Mouse (Mus musculus) adrenal gland, postnatal 36 days (tissue): Measurements from ENCODE around the gene Bud31. TPM values are rescaled to one million over a fixed set of nuclear protein-coding genes. Genes with fewer than 3 reads are reported as not detected.
"Not testable (repeated sequence)": the region's sequence is repeated elsewhere in the genome, so short reads cannot be mapped to it uniquely, and the experiment has no call there.

Experiments used
- DNase-seq, 2 experiments: peaks; one replicate each; pipeline ENCODE4 v3.0.0; 2021; ENCODE audit warnings: mixed read lengths in 1 of 2
- long read RNA-seq, 2 experiments: library from polyadenylated mRNA; stranded (forward); transcript quantifications; one replicate each; pipeline ENCODE4 v2.0.0; 2021; ENCODE audit warnings: borderline sequencing depth in 2 of 2
- total RNA-seq, 2 experiments: library from RNA; stranded (reverse); gene quantifications; 2 replicates each; pipeline ENCODE4 v1.2.3; 2021

Gene Bud31
- total RNA-seq = 100 to 1,000 TPM; 113 to 117 TPM
- long read RNA-seq, experiment 1, transcript Bud31-203 (6 exons, 928 nt) = minor isoform, 11 of 76 reads
- long read RNA-seq, experiment 1, transcript Bud31-207 (6 exons, 867 nt) = major isoform, 59 of 76 reads
- long read RNA-seq, experiment 1, partial matches to known transcripts = 5 of 76 reads
- long read RNA-seq, experiment 1, other reads (novel, unspliced or antisense) = 0 of 76 reads
- long read RNA-seq, experiment 2, transcript Bud31-207 (6 exons, 867 nt) = major isoform, 37 of 43 reads
- long read RNA-seq, experiment 2, partial matches to known transcripts = 2 of 43 reads
- long read RNA-seq, experiment 2, other reads (novel, unspliced or antisense) = 0 of 43 reads

DNA sequence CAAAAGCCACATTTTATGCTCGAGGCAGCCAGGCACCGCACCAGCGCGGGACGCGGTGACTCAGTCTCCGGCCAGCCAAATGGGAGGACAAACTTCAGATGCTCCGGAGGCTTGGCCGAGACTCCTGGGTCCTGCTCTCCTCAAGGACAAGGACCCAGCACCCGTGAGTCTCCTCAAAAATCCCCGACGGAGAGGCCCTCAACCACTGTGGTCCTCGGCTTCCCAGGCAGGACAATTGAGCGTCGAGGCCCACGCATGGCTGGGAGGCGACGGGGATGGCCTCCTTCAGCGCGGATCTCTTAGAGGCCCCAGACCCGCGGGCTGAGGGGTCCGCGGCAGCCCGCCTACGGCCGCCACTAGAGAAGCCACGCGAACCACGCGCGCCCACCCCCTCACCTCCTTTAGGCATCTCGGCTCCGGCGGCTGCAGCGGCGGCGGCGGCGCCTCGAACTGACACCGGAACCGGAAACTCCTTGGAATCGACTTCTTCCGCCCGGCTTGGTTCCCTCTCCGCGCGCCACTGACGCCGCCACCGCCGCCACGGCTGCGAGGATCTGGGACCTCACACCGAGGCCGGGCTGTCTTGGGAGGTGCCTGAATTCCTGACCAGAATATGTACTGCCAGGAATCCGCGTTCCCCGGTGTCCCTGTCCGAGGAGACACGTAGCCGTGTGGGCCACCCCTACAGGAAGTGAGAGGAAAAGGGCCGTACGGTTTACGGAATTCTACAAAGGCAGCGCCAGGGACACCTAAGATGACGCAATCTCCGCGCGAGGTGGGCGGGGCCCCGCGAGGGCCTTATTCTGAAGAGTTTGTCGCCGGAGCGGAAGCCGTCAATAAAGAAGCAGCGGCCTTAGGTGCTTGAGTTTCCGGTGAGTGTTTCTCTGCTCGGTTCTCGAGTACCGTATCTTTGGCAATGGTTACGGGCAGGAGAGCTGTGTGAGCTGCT, at the start of gene Bud31, which contains the start of gene Pdap1:
TSS of gene Bud31 (plus strand) at position 792 of the 949 bp plus-strand sequence.
TSS of gene Pdap1 (minus strand) at position 668 of the 949 bp plus-strand sequence.
- DNase-seq = peak; percentile 96

DNA sequence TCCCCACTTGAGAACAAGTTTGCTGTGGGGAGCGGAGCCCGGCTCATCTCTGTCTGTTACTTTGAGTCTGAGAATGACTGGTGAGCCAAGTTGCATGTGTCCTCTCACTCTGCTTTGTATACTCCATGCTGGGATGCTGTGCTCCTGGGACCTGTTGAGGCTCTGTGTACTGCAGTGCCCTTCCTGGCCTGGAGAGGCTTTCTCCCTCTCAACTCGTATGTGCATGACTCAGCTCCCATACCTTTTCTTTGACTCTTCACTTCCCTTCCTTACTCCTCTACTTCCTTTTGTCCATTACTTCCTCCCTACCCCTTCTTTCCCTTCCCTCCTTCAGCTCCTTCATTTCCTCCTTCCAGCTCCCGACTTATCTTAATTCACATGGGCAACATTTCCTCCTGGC, 44.0 kb upstream of the Bud31 start:
- no peak for DNase-seq

DNA sequence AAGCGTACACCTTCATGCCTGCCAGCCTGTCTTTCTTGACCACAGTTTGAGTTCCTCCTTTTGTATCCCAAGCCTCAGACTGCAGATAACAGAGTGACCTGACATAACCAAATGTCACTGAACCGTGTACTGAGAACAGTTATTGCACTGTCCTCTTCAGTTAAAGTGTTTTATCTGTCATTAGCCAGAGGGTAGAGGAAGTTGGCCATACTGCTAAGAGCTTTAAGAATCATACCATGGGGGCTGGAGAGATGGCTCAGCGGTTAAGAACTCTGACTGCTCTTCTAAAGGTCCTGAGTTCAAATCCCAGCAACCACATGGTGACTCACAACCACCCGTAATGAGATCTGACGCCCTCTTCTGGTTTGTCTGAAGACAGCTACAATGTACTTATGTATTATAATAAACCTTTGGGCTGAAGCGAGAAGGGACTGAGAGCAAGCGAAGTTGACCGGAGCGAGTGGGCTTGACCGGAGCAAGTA, 41.8 kb upstream of the Bud31 start:
- DNase-seq = no peak

DNA sequence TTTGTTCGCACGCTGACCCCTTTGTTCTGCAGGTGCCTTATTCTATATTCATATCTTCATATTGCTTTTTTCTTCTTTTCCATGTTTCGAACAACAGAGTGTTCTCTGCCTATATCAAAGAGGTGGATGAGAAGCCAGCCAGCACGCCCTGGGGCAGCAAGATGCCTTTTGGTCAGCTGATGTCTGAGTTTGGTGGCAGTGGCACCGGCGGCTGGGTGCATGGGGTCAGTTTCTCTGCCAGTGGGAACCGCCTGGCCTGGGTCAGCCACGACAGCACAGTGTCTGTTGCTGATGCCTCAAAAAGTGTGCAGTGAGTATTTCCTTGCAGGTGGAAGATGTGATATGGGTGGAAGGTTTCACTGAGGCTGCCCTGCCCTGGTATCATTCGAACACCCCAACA, 39.2 kb upstream of the Bud31 start:
- no peak for DNase-seq

DNA sequence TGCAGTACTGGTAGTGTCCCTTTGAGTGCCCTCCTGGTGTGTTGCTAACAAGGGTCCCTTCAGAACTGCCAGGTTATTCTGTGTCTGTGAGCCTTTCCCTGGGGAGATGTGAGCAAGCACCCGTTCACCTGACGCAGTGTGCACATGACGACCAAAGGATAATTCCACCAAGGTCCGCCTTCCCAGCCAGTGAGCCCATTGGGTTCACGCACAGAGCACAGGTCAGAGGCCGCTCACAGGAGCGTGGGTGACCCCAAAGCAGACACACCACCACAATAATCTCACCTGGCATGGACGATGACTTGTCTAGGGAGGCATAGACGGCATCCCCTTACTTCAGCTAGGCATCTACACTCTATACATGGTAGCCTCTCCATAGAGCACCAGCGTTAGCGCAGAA, 38.7 kb upstream of the Bud31 start:
- not testable (repeated sequence) for DNase-seq

DNA sequence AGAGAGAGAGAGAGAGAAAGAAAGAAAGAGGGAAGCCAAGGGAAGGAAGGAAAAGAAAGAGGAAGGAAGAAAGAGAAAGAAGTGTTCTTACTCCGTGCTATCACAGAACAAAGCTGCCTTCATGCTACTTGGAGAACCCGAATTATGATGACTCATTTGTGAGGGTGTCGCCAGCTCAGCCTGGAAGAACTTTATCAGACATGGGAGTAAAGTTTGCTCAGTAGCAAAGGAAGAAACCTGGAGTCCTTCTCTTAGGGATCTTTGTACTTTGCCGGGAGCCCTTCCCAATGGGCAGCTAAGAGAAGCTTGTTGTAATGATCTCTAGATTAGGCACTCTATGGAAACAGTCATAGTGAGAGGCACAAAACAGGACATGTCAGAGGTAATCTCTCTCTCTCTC, 37.5 kb upstream of the Bud31 start:
- DNase-seq = no peak

DNA sequence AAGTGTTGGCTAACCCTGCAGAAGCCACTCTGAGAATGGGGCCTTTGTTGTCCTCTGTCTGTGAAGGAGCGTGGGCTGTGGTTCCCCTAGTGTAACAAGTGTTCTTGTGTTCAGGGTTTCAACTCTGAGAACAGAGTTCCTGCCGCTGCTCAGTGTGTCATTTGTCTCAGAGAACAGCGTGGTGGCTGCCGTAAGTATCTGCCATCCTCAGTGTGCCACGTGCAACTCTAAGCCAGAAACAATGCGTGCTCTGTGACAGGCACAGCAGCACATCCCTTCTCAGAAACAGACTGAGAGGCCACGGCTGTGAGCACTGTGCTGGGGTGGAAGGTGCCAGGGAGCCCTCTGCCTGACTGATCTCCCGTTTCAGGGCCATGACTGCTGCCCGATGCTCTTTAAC, 35.8 kb upstream of the Bud31 start:
- no peak for DNase-seq

DNA sequence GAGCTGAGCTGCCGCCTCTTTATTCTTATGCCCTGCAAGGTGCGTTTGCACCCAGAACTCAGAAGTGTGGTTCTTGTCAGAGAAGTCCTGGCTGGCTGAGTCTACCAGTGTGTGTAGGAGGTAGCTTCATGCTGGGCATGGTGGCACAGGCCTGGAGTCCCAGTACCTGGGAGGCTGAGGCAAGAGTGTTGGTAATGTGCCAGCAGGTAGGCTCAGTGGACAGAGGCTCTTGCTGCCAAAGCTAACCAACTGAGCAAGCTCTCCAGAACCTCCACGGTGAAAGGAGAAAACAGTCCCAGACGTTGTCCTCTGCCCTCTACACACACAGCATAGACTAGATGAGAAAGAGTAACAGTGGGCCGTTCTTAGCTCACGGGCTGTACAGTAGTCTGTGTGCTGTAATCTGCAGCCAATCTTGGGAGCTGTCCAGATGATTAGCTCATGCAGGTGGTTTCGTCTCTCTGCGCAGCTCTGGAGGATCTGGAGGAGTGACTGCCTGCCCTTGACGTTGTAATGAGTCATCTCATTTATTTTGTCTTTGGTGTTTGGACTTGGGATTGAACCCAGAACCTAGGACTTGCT, 34.4 kb upstream of the Bud31 start:
- peak; percentile 63 to 64 for DNase-seq

DNA sequence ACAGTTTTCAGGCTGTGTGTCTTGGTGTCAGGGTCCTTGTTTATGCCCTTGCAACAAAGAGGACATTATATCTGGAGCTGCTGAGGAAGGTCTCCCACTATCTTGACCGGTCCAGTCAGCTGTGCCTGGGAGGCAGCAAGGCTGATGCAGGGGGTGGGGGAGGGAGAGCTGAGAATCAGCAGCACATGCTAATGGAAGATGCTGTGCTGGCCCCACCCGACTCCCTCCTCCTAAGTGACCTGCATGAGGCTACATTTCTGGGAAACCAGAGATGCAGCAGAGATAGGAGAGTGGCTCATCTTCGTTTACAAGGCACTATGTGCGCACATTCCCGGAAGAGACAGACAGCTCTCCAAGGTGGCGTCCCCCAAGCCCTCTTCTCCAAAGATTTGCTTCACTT, 29.8 kb upstream of the Bud31 start:
- no peak for DNase-seq

DNA sequence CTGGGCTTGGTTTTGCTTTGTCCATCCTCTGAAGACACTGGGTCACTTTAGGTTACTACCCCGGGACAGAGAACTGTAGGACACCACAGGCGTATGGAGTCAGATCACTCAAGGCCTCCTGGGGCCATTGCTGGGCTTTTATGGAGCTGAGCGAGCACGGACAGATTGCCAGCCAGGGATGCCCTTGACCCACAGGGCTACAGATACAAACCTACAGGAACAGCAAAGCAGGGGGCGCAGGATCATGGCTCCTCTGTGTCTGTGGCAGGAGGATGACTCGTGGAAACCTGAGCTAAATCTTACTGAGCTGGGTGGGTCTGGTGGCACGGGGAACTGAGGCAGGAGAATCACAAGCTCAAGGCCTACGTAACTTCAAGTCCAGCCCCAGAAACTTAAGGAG, 27.6 kb upstream of the Bud31 start:
- DNase-seq = peak; percentile 55 to 65

DNA sequence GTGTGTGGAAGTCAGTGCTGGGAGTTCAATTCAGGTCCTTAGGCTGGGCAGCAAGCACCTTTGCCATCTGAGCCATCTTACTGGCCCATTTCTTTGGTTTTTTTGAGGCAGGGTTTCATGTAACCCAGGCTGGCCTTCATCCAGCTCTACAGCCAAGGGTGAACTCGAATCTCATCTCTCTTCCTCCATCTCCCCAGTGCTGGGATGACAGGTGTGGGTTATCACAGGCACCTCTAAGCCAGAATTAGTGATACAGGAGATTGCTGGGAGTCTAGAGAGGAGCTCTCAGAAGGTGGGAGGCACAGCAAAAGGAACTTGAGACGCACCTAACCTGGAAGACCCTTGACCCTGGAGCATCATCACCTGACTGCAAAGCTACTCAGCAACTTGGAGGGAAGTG, 26.7 kb upstream of the Bud31 start:
- DNase-seq = no peak

DNA sequence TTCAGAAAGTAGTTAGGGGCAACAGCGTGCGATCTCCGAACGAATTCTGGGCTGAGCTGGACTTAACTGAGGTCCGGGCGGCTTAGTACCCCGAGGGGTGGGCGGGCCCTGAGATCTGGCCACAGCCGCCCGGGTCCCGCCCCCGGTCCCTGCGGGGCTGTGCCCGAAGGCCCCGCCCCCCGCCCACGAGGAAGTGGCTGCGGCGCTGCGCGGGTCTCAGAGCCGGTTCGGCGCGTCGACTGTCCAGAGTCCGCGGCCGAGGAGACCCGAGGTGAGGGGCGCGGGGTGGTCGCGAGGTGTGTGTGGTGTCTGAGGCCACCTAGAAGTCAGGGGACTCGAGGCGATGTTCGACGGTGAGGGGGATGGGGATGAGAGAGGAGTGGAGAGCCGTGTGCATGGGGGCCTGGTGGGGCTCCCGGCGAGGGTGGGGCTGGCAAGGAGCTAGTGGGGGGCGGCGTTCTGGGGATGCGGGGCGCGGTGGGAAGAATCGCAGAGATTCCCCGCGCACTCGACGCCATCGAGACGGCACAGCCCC, 26.0 kb upstream of the Bud31 start, which contains the start of gene Arpc1b:
TSS of gene Arpc1b (plus strand) at position 145 of the 535 bp plus-strand sequence.
- DNase-seq = peak; percentile 88 to 94

DNA sequence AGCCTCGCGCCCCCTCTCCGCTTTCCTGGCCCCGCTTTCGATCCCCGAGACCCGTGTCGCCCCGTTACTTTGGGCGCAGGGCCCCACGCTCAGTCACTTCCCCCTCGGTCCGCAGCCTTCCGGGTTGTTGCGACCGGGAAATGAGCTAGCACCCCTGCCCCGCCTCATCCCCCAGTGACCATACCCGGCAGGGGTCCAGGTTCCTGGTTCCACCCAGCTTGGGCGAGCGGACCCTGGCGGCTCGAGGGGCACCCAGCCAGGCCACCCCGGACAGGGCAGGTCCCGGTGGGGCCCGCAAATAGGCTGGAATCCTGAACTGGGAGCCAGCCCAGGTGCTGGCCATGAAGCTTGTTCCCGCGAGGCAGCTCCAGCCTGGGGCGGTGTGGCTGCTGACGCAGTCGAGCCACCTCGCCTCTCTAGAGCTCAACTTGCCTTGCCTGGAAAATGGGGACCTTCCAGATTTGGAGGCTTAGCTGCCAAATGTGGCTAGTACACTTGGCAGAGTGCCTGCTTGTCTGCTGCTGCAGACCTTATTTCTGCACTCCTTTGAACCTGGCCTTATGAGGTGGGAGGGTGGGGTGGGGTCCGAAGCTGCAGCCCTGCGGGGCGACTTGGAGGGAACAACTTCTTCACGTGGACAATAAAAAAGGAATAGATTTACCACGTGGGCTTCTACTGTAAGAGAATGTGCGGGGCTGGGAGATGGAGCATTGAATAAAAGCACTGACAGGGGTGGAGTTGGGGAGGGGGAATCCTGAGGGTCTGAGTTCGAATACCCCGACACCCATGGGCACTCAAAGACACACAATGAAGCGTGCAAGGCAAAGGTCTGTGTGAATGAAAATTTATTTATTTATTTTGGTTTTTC, 25.3 kb upstream of the Bud31 start:
- DNase-seq = peak; percentile 69 to 81

DNA sequence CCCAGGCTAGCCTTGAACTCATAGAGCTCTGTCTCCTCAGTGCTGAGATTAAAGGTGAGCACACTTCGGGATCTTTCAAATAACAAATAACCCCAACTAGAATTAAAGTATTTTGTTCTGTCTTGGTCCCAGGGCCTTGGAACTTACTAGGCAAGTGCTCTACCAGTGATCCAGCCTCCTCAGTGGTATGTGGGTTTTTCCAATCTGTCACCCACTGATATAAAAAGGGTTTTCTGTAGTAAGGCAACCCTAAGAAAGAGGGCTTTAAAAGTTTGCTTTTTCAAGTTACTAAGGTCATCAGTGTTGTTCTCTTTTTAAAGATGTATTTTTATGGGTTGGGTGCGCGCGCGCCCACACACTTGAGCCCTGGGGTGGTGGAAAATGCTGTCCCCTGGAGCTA, 24.4 kb upstream of the Bud31 start:
- DNase-seq = no peak

DNA sequence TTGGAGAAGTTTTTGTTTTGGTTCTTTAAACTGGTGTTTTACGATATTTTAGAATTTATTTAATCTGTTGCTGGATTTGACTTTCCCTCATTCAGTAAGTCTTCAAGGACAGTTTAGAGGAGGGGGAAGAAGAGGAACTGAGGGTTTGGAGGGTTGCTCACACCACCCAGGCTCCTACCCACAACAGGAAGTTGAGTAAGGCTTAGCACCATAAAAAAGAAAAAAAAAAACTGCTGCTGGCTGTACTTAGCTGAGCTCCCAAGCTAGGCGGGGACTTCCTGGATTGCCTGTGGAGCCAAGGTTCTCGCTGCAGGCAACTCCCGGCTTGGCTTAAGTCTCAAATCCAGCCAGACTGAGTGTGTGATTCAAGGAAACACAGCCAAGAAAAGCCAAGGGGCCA, 23.8 kb upstream of the Bud31 start:
- peak; percentile 78 to 80 for DNase-seq

DNA sequence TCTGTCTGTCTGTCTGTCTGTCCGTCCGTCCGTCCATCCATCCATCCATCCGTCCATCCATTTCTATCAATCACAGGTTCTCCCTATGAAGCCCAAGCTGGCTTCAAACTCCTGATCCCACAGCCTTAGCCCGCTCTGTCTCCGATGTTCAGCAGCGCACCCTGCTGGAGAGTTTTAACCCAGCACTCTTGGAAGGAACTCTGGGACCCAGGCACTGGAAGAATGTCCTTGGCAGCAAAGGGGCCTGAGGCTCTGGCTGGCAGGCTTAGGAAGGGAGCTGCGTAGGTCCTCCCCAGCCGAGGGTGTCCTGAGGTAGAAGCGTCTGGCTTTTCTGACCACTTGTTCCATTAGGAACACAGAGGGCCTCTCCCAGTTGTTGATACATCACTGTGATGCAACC, 23.2 kb upstream of the Bud31 start:
- peak; percentile 80 to 87 for DNase-seq

DNA sequence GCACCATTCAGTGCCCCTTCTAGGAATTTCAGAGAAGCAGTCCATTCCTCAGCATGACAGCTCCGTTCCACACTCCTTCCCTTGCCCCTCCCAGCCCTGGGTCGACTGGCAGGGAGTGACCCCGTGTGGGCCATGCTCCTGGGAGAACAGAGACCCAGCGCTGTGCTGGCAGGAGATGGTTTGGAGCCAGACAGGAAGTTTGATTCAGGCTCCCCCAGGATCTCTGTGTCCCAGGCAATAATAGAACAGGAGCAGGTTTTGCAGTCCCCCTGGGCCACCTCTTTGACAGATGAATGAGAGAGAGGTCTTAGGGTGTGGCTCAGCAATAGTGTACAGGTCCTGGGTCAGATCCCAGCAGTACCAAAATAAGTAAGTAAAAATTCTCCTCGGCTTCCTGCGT, 22.2 kb upstream of the Bud31 start:
- DNase-seq = peak in 1 of 2 experiments; percentile 40

DNA sequence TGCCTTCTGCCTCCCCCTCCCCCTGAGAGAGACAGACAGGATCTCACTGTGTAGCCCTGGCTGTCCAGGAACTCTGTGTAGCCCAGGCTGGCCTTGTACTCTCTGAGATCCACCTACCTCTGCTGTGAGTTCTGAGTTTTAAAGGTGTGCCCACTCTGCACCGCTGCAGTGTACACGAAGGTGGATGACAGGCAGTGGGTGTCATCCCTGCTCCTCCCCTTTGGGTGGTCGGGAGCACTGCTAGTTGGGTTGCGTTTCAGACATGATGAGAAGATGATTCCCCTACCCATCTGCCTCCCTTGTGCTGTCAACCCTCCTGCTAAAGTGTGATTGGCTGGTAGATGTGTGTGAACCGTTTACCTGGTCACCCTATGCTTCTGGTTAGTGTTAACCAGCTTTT, 21.7 kb upstream of the Bud31 start:
- DNase-seq = no peak

DNA sequence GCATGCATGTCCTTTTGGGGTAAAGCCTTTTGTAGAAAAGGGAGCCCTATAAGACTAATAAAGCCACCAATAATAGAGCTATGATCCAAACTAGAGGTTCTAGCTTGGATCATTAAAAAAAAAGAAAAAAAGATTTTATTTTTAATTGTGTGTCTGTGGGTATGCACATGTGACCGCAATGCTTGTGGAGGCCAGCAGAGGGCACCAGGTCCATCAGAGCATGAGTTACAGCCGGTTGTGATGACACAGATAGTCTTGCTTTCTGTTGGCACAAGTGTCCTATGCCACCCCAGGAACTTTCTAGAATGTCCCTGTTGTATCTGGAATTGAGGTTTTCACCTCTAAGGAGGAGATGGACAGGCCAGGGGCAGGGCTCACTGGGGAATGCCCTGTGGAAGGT, 20.8 kb upstream of the Bud31 start:
- no peak for DNase-seq

DNA sequence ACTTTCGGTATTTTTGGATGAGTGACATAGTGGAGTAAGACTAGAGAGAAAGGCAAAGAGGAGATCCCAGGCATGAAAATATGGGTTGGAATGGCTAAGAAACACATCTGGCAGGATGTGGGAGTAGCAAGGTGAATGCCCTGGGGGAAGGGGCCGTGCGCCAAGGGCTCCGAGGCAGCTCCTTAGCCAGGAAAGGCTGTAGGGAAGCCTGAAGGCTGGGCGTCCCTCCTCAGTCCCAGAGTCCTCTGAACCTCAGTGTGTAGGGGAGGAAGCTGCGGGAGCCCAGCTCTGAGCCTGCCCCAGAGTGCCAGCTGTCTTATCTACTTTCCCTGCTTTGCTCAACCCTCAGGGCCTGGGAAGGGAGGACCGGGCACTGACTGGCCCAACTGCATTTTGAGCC, 19.2 kb upstream of the Bud31 start:
- DNase-seq = no peak

DNA sequence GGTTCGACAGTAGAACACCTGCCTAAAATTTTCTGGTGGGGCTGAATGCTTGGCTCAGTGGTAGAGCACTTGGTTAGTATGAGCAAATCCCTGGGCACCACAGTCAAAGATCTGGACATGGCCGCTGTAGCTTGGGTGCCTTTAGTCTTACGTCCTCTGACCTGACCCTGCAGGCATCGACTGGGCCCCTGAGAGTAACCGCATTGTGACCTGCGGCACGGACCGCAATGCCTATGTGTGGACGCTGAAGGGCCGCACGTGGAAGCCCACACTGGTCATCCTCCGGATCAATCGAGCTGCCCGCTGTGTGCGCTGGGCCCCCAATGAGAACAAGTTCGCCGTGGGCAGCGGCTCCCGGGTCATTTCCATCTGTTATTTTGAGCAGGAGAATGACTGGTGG, 16.8 kb upstream of the Bud31 start:
- DNase-seq = no peak
